Mouse (Mus musculus) adipocyte (in vitro differentiated cells): ENCODE measurements around the gene Nlrp4b.
"Not testable (repeated sequence)": the region's sequence is repeated elsewhere in the genome, so short reads cannot be mapped to it uniquely, and the experiment has no call there.

ENCODE experiments used
- DNase-seq: peaks from one replicate; pipeline ENCODE4 v3.0.0-alpha.2; 2016; ENCODE audit warnings: low spot score

The Nlrp4b gene

GRCm38 (mm10) chr7:10687489-10687888 lies at the start of gene Nlrp4b:
Gene Nlrp4b (plus strand): TSS chr7:10687789.
- DNase-seq: no peak

- DNase-seq: no peak
Observed at GRCm38 (mm10) chr7:10754264-10754663, 66.7 kb downstream of the Nlrp4b start, which contains the start of gene Vmn1r71. Gene Vmn1r71 (minus strand): TSS chr7:10754364.

DNA sequence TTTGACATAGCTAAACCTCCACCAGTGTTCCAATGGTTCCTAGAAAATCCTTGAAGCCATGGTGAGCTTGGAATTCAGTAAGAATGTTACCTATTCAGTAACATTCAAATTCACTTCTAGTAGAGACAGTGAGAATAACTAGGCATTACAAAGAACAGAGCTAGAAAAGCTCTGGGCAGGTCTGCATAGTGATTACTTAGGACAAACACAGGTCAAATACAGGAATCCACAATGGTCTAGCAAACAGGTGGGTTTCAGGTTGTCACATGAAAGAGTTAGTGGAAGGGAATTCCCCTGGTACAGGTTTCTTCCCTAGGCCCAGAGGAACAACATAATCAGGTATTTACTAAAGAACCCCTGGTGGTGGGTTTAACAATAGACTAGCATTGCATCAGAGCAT lies 70.0 kb downstream of the Nlrp4b start:
- not testable (repeated sequence) for DNase-seq
